Mouse (Mus musculus): ENCODE measurements around the gene Hoxc8. TPM values are rescaled to one million over a fixed set of nuclear protein-coding genes. Genes with fewer than 3 reads are reported as not detected.

Gene Hoxc8
- polyA plus RNA-seq, 1 experiment from 2014 or later: 1.9 TPM

MicroRNA genes within 50 kb of the gene (microRNA counts, 519-probe panel; counts per million panel counts)
- not detected for microRNA mmu-miR-615-3p
- not detected for microRNA mmu-miR-615-5p

Small RNAs within 50 kb of the gene (microRNA-seq; reads per million reads assigned to microRNA genes)
- 86.9 reads per million, percentile 47 among the genes with 10 or more reads in this experiment for gene Mir196a-2 (ENCODE audit: borderline number of aligned reads)
- gene Mir615 (ENCODE audit: borderline number of aligned reads): 1,039 reads per million, percentile 72 among the genes with 10 or more reads in this experiment

Other genes starting within 250 kb of the Hoxc8 start
- not detected in 2 replicates for gene Hoxc13, start 69.5 kb upstream of the Hoxc8 start, polyA plus RNA-seq (2014; fragmentation: Nextera tagmentation; extraction: Ambion mirVana)
- not detected in 2 replicates for gene Hoxc12, start 53.9 kb upstream of the Hoxc8 start, polyA plus RNA-seq (2014; fragmentation: Nextera tagmentation; extraction: Ambion mirVana)
- gene Hoxc11, start 36.2 kb upstream of the Hoxc8 start, polyA plus RNA-seq (2014; fragmentation: Nextera tagmentation; extraction: Ambion mirVana): not detected in 2 replicates
- 0.18 and 0.43 TPM in 2 replicates for gene Hoxc10, start 23.8 kb upstream of the Hoxc8 start, polyA plus RNA-seq (2014; fragmentation: Nextera tagmentation; extraction: Ambion mirVana)
- 4.1 and 5.3 TPM in 2 replicates for gene Hoxc5, start 23.2 kb upstream of the Hoxc8 start, polyA plus RNA-seq (2014; fragmentation: Nextera tagmentation; extraction: Ambion mirVana)
- 0.22 and 0.49 TPM in 2 replicates for gene Hoxc9, start 14.2 kb upstream of the Hoxc8 start, polyA plus RNA-seq (2014; fragmentation: Nextera tagmentation; extraction: Ambion mirVana)
- gene Hoxc6, start 7.7 kb downstream of the Hoxc8 start, polyA plus RNA-seq (2014; fragmentation: Nextera tagmentation; extraction: Ambion mirVana): 1.3 and 1.5 TPM in 2 replicates
- gene Hoxc4, start 28.3 kb downstream of the Hoxc8 start, polyA plus RNA-seq (2014; fragmentation: Nextera tagmentation; extraction: Ambion mirVana): 5.9 and 6.2 TPM in 2 replicates
- 12.8 and 13.3 TPM in 2 replicates for gene Smug1, start 176.5 kb downstream of the Hoxc8 start, polyA plus RNA-seq (2014; fragmentation: Nextera tagmentation; extraction: Ambion mirVana)
- 116 and 126 TPM in 2 replicates for gene Cbx5, start 249.2 kb downstream of the Hoxc8 start, polyA plus RNA-seq (2014; fragmentation: Nextera tagmentation; extraction: Ambion mirVana)
- 917 and 938 TPM in 2 replicates for gene Hnrnpa1, start 249.8 kb downstream of the Hoxc8 start, polyA plus RNA-seq (2014; fragmentation: Nextera tagmentation; extraction: Ambion mirVana)